Mouse (Mus musculus) left cerebral cortex, postnatal 14 days (tissue): ENCODE results near the gene Vps13d. TPM values are rescaled to one million over a fixed set of nuclear protein-coding genes. Genes with fewer than 3 reads are reported as not detected.

ENCODE experiments used
- DNase-seq, 2 experiments: peaks; one replicate each; pipeline ENCODE4 v3.0.0; 2021 to 2022; ENCODE audit warnings: low spot score in 2 of 2, mixed read lengths in 1 of 2
- intact Hi-C: fragments of 180-260 bp; cut with DNase I; formaldehyde crosslinking; loops from one replicate; pipeline ENCODE4 v1.15.1; 2025
- total RNA-seq, 2 experiments: library from RNA; stranded (reverse); gene quantifications; 2 replicates each; pipeline ENCODE4 v1.2.3; 2021

The Vps13d gene
- total RNA-seq, 2 experiments from 2014 or later, result 55.5 to 56.5 TPM

- intact Hi-C loops, result no loop called here
Measured at GRCm38 (mm10) chr4:144996996-144997820, 197.6 kb downstream of the Vps13d start.

DNA sequence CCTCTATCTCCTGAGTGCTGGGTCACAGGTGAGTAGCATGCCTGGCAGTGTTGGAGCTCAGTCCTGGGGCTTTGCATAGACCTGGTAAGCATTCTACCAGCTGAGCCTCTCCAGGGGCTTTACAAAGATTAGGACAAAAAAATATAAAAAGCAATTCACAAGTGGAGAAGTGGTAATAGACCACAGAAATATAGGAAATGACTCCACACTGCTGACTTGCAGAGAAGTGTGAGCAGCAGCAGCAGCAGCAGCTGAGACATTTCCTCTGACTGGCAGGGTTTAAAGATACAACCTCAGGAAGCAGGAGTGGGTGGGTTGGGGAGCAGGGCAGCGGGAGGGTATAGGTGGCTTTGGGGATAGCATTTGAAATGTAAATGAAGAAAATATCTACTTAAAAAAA lies 199.0 kb downstream of the Vps13d start:
- intact Hi-C loops, result no loop called here
- DNase-seq, result no peak

More at GRCm38 (mm10) chr4:144996996-144997820, 197.6 kb downstream of the Vps13d start:
- peak in 1 of 2 experiments; percentile 13 for DNase-seq

- no peak for DNase-seq
- intact Hi-C loops, result no loop called here
Measured at GRCm38 (mm10) chr4:144993047-144993917, 201.5 kb downstream of the Vps13d start.

DNA sequence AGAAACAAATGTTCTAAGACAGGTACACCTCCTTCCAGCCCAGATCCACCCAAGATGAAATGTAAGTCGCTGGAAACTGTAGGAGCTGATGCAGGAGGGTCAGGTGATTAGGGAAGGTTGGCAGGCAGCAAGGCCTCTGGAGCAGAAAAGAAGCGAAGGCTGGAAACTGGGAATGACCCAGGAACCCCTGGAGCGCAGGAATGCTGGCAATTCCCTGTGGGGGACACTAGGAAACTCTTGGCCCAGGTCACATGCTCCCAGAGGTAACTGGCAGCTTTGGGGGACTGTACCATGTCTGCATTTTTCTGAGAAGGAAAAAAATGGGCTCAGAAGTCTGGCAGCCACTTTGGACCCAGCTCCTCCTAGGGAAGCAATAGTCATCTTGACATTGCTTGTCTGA lies 202.4 kb downstream of the Vps13d start:
- intact Hi-C loops, result no loop called here
- DNase-seq, result no peak

- intact Hi-C loops, result no loop called here
Measured at GRCm38 (mm10) chr4:144988443-144989206, 206.2 kb downstream of the Vps13d start.

DNA sequence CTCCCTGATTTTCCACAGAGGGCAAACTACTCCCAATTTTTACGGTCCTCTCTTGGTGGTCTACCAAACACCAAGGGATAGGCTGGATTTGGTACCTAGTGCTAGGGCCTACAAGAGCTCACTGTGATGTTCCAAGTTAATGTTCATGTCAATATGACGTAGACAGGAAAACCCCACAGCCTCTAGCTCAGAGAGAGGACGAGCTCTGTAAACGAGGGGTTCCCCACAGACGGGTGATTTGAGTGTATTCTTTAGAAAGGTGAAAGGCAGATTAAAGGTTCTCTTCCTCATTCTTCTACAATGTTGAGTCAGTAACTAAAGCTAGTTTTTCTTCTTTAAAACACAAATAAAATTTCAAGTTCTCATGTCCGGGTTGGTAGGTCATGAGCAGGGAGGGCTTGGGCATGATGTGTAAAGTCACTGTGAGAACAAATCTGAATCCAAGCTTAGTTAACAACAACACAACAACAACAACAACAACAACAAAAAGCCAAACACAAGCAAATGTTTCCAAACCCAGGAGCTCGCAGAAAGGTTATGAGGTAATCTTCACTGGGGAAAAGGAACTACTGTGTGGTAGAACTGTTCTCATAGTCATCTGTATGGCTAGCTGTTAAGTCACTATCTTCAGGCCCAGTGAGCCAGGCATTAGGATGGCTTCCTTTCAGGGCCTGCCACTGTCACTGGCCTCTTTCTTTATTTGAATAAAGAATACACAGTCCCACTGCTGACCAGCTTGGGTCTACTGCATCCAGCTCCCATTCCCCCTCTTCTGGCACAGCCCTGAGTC lies 208.6 kb downstream of the Vps13d start:
- intact Hi-C loops, result no loop called here
- no peak for DNase-seq

More at GRCm38 (mm10) chr4:144988443-144989206, 206.2 kb downstream of the Vps13d start:
- no peak for DNase-seq

- intact Hi-C loops, result no loop called here
- DNase-seq, result no peak
Measured at GRCm38 (mm10) chr4:144983821-144984371, 210.9 kb downstream of the Vps13d start.

DNA sequence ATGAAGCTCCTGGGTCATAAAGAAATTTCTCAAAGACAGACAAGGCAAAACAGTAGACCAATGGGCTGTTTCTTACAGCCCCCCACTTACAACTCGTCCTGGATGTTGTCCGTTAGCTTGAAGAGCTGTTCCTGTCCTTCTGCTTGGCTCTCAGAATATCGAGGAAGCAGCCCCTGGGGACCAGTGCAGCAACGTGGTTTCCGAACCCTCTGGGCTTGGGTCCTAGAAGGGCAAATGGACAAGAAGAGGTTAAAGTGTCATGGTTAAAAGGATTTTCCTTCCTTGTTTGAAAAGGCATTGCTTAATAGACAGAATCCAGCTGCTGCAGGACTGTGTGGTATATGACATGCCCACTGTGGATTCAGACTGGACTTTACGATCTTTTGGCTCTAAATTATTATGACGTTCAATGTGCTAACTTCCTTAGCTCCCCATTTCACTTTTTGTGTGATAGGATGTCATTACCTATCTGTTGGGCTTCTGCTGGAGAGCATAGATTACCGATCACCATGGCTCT lies 211.5 kb downstream of the Vps13d start:
- intact Hi-C loops, result no loop called here
- DNase-seq, result no peak

- DNase-seq, result peak; percentile 43 to 48
Measured at GRCm38 (mm10) chr4:144980811-144981551, 213.8 kb downstream of the Vps13d start.

GRCm38 (mm10) chr4:144980110-144980509 lies 214.7 kb downstream of the Vps13d start:
- intact Hi-C loops, result no loop called here
- DNase-seq, result no peak

More at GRCm38 (mm10) chr4:144980811-144981551, 213.8 kb downstream of the Vps13d start:
- intact Hi-C loops, result no loop called here

DNA sequence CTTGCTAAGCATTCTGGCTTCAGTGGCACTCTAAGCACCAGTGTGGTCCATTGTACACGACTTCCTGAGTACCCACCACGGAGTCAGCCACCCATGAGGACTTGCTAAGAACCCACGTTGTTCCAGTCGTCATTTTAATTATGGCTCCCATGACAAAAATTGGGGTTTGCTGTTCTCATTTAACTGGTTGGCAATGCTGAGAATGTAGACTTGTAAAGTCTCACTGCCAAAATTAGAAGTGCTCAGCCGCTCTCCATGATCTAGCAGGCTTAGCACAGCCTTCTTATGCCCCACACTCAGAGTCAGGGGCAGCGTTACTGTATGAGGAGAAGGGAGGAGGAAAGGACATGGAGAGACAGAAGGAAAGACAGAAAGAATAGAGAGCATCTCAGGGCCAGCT lies 216.8 kb downstream of the Vps13d start:
- peak in 1 of 2 experiments; percentile 29 for DNase-seq
- intact Hi-C loops, result no loop called here

DNA sequence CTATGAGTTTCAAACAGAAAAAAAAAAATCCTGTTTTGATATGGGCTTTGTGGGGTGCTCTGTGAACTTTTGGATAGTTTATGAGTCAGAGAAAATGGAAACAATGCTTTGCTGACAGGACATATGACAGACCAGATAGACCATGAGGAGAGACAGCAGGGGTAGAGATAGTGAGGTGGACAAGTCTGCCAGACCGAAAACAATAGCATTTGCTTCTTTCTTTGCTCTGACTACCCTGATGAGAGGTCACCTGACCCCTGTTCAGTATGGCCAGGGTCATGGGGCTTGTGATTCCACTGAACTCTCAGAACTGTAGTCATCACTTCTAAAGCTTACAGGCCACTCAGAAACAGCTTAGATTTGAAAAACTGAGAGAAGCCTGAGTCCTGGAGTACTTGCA lies 217.7 kb downstream of the Vps13d start:
- DNase-seq, result no peak
- intact Hi-C loops, result no loop called here

GRCm38 (mm10) chr4:144975505-144975904 lies 219.3 kb downstream of the Vps13d start:
- intact Hi-C loops, result no loop called here
- DNase-seq, result no peak

- DNase-seq, result no peak
- intact Hi-C loops, result no loop called here
Measured at GRCm38 (mm10) chr4:144974458-144974857, 220.3 kb downstream of the Vps13d start.

- intact Hi-C loops, result no loop called here
- peak in 1 of 2 experiments; percentile 32 for DNase-seq
Measured at GRCm38 (mm10) chr4:144972948-144973720, 221.7 kb downstream of the Vps13d start.

DNA sequence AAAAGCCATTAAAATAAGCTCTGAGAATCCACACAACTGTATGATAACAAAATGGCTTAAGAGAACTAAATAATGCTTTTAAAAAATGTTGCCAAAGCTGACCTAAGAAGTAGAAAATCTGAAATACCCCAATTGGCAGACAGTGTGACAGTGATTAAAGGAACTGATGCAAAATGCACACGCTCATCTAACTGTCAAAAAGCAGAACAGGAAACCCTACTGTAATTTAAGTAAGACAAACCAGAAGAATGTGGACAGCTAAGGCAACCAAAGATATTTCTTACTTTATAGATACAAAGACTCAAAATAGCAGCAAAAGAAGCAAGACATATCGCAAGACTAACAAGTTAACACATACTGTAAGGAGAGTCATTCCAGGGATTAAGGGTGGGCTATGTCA lies 223.8 kb downstream of the Vps13d start:
- DNase-seq, result no peak
- intact Hi-C loops, result no loop called here

DNA sequence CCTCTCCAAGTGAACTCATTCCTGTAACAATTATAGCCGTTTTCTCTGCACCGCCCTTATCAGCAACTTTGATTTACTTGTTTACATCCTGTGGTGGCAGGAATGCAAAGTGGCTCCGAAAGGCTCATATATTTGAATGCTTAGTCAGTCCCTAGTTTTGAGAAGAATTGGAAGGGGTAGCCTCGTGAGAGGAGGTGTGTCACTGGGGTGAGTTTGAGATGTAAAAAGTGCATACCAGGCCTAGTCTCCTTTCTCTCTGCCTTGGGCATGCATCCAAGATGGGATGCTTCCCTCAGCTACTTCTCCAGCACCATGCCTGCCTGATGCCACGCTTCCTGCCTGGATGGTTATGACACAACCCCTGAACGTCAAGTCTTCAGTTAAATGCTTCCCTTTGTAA lies 225.8 kb downstream of the Vps13d start:
- no peak for DNase-seq
- intact Hi-C loops, result no loop called here
